Mouse (Mus musculus): Measurements from ENCODE around the gene Pan2.
"Not testable (repeated sequence)": the region's sequence is repeated elsewhere in the genome, so short reads cannot be mapped to it uniquely, and the experiment has no call there.

GRCm38 (mm10) chr10:128275374-128275773 is 27.8 kb upstream of the Pan2 start:
- not testable (repeated sequence) for TF ChIP-seq CTCF (IDR thresholded peaks at IDR 0.05; ENCODE audit: borderline replicate concordance, insufficient read depth, low read depth, low read length); POLR2A (IDR thresholded peaks at IDR 0.05; ENCODE audit: borderline replicate concordance, insufficient read depth, low read length)
